Mouse (Mus musculus) layer of hippocampus, adult 18-20 months (tissue): Measurements from ENCODE around the gene Mpdu1. TPM values are rescaled to one million over a fixed set of nuclear protein-coding genes. Genes with fewer than 3 reads are reported as not detected.
"Not testable (repeated sequence)": the region's sequence is repeated elsewhere in the genome, so short reads cannot be mapped to it uniquely, and the experiment has no call there.

Experiments used
- DNase-seq, 2 experiments: peaks; one replicate each; pipeline ENCODE4 v3.0.0; 2022; ENCODE audit warnings: low spot score in 2 of 2
- total RNA-seq, 2 experiments: library from RNA; stranded (reverse); gene quantifications; 2 replicates each; pipeline ENCODE4 v1.2.3; 2021

Mpdu1 gene
- total RNA-seq, 2 experiments from 2014 or later: 56.2 to 60.3 TPM

GRCm38 (mm10) chr11:69665457-69665960 is 3.1 kb upstream of the Mpdu1 start:
- DNase-seq: no peak

DNA sequence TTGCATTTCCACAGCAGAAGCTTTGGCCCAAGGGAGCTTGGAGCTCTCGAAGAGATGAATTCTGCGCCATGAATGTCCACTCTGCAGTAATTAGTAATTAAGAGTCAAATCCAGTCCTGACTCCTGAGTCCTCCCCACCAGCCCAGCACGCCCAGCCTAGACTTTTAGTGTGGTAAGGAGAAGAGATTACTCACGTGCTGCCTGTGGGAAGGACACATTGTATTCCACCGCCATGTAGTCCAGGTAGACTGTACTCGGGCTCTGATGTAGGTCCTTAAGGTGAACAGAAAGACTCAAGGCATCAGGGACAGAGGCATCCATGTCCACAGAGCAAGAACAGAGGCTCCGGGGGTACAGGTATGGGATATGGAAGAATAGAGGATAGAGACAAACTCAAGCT is 2.4 kb upstream of the Mpdu1 start:
- DNase-seq: no peak

- no peak for DNase-seq
Measured at GRCm38 (mm10) chr11:69663795-69664194, 1.4 kb upstream of the Mpdu1 start.

DNA sequence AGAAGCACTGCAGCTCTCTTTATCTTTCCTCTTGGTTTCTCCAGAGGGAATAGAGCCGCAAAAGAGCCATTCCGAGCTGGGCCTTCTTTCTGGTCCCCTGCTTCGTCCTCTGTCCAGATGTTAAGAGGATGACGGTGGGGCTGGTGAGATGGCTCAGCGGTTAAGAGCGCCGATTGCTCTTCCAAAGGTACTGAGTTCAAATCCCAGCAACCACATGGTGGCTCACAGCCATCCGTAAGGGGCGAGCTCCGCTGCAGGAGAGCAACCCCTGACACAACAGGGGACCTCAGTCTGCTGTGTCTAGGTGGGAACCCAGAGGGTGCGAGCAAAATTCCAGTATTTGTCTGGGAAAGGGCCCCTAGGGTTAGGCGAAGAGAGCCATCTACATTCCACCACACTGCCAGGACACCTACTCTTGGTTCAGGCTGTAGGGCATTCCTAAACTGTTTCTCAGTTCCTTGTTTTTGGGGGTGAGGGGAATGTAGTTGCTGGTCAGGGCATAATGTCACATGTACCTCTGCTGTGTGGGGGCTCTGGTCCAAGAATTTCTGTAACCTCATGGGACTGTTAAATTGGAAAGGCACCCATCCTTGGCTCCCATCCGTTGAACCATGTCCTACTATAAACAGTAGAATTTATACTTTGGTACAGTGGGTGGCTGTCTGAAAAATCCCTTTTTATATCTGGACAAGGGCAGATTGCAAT is 677 bp upstream of the Mpdu1 start:
- DNase-seq: no peak

DNA sequence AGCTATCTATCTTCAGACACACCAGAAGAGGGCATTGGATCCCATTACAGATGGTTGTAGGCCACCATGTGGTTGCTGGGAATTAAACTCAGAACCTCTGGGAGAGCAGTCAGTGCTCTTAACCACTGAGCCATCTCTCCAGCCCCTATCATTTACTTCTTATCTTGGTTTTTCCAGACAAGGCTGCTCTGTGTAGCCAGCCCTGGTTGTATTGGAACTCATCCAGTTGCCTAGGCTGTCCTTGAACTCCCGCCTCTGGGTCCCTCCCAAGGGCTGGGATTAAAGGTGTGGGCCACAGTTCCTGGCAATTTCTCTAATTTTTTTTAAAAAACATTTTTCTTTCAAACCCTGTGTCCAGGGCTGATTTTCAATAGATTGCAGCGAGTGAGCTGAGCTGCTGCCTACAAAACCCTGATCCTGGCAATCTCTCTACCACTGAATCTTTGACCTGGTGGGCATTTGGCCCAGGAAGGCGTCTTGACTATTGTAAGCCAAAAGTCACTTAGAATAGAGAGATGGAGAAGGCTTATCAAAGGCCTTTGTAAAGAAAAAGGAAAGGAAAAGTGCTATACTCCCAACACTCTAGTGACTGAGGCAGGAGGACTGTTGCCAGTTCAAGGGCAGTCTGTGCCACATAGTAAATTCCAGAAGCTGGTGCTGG is 1.1 kb downstream of the Mpdu1 start:
- no peak for DNase-seq

GRCm38 (mm10) chr11:69657462-69657881 is 5.0 kb downstream of the Mpdu1 start:
- no peak for DNase-seq

DNA sequence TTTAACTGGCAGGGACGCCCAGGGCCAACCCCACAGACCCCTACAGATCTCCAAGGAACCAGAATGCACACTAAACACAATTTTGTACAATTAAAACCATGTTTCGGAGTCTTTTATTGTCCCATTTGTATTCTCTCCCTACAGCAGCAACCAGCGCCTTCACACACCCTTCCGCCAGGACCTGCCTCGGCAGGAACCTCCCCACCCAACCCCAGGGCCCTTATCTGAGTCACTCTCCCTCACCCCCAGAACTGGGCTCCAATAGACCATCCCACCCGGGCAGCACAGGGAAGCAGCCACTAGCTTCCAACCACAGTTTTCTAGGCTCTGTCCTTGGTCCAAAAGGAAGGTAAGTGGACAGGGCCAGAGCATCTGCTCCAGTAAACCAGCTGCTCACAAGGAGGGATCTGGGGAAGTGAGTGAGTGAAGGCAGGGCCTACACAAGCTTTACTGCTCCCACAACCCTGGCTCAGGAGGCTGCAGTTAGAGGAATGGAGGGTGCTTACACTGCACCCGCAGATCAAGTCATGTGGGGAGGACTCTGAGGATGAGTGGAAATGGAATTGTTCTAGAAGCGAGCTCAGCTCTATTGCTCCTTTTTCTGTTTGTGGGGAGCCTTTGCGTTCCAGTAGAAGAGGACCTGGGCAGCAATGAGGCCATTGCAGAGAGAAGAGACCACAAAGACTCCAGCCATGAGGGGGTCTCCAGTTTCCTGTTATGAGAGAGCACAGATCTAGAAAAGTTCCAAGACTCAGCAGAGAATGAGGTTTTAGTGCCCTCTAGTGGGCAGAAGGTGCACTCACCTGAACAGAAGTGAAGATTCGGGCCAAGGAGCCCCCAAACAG is 5.6 kb downstream of the Mpdu1 start:
- peak in 1 of 2 experiments; percentile 59 for DNase-seq

- no peak for DNase-seq
Measured at GRCm38 (mm10) chr11:69656065-69656455, 6.4 kb downstream of the Mpdu1 start.

GRCm38 (mm10) chr11:69655264-69656064 is 7.0 kb downstream of the Mpdu1 start, which contains the start of gene Sox15:
Gene Sox15, plus strand, starts transcription at chr11:69655314.
- DNase-seq: peak in 1 of 2 experiments; percentile 84

DNA sequence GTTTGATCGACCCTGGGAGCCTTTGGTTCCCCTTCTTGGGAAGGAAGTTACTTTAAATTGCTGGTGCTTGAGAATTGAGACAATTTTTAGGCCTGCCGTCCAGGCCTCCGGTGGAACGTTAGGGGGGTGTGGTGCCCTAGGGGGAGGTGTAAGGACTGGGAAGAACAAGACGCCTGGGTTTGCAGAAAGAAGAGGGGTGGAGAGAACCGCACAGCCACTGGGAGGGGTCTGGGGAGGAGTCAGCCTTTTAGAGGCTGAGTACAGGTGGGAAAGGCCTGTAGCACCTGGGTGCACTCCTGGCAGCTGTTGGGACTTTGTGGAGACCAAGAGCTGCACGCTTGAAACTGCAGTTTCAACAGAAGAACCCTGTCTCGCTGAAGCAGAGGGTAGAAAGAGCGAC is 7.7 kb downstream of the Mpdu1 start:
- DNase-seq: no peak

GRCm38 (mm10) chr11:69653399-69653798 is 9.0 kb downstream of the Mpdu1 start:
- DNase-seq: no peak

DNA sequence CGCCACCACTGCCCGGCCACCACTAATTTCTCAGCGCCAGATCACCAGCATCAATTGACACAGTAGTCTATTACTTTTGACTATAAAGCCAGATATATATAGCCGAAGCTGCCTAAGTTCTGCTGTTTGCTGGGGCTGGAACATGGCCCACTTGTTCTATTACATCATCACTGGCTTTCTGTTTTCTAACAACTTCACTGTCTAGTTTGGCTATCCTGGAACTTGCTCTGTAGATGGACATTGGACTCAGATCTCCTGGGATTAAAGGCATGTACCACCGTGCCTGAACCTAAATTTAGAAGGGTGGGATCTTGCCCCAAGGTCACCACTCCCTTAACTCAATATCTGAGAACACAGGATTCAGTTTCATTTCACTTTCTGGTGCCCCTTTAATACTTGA is 16.6 kb downstream of the Mpdu1 start:
- no peak for DNase-seq

- no peak for DNase-seq
Measured at GRCm38 (mm10) chr11:69635471-69635870, 27.0 kb downstream of the Mpdu1 start.

DNA sequence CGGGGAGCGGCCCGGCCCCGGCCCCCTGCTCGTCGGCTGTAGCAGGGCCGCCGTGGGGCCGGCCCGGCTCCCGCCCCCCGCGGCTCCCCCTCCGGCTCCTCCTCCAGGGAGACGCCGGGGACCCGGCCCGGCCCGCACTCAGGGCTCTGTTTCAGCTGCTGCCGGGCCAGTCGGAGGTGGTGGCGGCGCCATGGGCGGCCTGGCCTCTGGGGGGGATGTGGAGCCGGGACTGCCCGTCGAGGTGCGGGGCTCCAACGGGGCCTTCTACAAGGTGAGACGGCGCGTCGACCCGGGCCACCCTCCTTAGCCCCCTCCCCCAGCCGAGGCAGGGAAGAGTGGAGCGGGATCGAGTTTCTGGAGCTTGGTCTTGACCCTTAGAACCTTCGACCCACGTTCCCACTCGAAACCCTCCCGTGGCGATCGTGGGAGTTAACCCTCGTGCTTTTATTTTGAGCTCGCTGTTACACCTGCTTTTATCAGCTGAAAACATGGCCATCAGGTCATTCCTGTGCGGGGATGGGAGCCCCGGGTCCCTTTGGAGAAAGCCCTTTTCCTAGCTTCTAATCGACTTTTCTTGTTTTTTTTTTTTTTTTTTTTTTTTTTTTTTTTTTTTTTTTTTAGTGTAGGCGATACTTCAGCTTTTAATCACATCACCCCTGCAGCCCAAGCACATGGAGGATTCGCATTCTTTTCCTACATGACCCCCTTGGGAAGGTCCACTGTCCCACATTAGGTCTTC is 29.1 kb downstream of the Mpdu1 start:
- no peak for DNase-seq

DNA sequence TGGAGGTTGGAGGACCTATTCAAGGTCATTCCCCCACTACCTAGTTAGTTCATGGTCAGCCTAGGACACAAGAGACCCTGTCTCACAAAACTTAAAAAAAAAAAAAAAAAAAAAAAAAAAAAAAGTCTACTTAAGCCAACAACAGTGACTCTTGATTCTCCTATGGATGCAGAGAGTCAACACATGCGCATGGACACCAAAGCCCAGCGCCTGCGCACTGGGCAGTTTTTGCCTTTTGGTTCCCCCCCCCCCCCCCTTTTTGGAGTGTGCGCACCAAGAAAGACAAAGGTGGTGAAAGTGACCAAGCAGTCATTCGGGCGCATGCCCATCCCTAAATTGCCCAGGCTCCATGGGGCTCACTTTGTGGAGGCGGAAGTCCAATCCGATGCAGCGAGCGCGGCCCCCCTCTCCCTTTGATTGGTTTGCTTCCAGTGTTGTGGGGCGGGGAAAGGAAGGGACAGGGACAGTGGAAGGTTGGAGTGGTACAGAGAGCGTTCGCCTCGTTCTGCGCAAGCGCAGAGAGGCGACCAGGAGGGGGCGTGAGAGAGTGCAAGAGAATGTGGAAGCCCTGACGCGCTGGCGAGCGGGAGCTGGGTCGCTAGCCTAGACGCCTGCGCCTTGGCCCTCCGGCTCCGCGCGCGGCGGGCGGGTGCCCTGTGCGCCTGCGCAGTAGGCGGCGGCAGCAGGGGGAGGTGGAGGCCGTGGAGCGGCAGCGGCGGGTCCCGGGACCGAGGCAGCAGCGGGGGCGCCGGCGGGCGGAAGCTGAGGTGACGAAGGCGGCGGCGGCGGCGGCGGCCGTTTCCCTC is 30.0 kb downstream of the Mpdu1 start, which contains the start of gene Fxr2:
Gene Fxr2, plus strand, starts transcription at position 707 of the 806 bp plus-strand sequence.
- DNase-seq: peak; percentile 100

GRCm38 (mm10) chr11:69629802-69630201 is 32.6 kb downstream of the Mpdu1 start:
- DNase-seq: no peak

DNA sequence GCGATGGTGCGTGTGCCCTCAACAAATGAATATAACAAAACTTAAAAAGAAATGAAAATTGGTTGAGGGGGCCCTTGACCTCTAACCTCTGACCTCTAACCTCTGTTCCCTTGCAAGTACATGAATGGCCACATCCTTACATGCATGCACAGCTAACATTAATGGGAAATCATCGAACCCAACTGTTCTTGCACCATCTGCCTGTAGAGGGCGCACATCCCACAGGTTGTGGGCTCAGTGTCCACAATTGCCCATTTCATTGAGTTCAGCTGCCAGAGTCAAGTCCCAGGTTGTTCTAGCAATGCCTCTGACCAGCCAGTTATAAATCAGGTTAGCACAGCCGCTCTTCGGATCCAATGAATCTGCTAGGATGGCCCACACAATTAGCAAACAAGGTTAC is 34.2 kb downstream of the Mpdu1 start:
- DNase-seq: peak in 1 of 2 experiments; percentile 74

DNA sequence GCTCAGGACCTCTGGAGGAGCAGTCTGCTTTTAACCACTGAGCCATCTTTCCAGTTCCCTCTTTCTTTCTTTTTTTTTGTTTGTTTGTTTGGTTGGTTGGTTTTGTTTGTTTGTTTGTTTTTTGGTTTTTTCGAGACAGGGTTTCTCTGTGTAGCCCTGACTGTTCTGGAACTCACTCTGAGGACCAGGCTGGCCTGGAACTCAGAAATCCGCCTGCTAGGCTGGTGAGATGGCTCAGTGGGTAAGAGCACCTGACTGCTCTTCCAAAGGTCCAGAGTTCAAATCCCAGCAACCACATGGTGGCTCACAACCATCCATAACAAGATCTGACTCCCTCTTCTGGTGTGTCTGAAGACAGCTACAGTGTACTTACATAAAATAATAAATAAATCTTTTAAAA is 38.1 kb downstream of the Mpdu1 start:
- DNase-seq: not testable (repeated sequence)

DNA sequence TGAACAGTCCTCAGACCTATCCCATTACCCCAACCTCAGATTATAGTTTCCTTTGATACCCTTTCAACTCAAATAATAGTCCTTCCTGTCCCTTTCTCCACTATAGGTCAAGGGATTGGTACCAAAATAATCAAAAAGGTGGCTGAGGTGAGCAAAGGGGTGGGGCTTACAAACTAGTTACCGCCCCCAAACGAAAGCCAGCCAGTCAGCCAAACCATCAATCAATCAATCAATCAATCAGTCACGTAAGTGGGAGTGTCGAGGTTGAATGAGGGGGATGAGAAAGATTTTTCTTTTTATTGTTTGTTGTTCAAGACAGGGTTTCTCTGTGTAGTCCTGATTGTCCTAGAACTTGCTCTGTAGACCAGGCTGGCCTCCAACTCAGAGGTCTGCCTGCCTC is 39.4 kb downstream of the Mpdu1 start:
- no peak for DNase-seq
